Mouse (Mus musculus) adrenal gland, postnatal 25 days (tissue): ENCODE results near the gene Smtn. TPM values are rescaled to one million over a fixed set of nuclear protein-coding genes. Genes with fewer than 3 reads are reported as not detected.

Experiments used
- DNase-seq: peaks from one replicate; pipeline ENCODE4 v3.0.0; 2021; ENCODE audit warnings: mixed read lengths
- total RNA-seq: library from RNA; stranded (reverse); gene quantifications from 2 replicates; pipeline ENCODE4 v1.2.3, GENCODE M21; 2021

The Smtn gene
- total RNA-seq, 1 experiment from 2014 or later: 67.6 TPM

DNA sequence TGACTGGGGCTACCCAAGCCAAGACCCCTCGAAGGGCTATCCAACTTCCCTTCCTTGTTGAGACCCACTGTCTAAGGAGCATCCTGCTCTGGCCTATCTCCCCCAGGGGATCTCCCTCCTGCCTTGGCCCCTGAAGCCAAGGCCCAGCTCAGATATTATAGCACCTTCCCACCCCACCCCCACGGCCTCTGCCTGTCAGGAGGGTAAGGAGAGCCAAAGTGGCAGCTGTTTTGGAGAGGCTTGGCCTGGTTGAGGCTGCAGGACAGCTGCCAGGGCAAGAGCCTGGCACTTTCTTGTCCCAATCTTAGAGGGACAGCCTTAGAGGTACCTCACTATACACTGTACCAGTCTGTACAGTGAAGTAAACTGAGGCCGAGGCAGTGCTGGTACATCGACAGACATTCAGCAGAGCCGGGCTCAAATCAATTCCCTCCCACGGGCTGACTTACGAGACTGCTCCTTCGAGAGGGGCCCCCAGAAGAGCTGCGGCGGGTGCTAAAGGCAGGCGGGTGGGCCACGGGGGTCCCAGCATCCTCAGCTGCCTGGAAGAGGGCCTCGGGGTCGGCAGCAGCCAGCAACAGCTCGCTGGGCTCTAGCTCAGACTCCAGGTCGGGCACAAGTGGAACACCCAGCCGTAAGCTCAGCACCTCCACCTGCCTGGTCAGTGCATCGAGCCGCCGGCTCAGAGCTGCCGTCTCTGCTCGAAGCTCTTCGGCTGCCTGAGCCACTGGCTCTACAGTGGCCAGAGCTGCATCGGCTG lies 13.3 kb downstream of the Smtn start:
- no peak for DNase-seq

DNA sequence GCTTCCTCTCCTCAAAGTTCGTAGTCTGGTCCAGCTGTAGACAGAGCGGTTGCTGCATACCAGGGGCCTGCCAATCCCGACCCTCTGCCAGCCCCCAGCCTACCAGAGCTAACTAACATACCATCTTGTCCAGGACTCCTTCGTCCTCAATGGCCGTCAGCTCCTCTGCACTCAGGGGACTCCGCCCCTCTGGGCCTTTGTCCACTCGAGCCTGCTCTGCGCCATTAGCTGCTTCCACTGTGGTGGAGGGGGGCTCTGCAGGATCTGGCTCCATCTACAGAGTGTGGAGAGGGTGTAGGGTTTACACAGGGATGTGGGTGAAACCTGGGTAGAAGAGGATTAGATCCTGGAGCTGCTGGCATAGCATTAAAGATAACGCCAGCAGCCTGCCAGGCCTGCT lies 14.2 kb downstream of the Smtn start:
- no peak for DNase-seq

DNA sequence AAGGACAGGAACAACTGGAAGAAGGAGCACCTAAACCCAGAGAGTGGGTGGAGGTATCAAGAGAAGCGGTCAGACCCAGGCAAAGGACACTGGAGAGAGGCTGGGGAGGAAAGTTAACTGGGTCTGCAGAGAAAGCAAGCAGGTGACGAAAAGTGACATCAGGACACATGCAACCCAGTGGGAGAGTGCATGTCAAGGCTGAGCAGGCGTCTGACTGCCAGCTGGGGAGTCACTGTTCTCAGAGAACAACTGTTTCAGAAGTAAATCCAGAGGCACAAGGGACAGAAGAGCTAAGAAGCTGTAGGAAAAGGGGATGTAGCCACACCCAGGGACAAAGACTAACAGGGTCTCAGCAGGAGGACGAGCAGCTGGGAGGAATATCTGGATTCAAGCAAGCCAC lies 14.9 kb downstream of the Smtn start:
- no peak for DNase-seq

DNA sequence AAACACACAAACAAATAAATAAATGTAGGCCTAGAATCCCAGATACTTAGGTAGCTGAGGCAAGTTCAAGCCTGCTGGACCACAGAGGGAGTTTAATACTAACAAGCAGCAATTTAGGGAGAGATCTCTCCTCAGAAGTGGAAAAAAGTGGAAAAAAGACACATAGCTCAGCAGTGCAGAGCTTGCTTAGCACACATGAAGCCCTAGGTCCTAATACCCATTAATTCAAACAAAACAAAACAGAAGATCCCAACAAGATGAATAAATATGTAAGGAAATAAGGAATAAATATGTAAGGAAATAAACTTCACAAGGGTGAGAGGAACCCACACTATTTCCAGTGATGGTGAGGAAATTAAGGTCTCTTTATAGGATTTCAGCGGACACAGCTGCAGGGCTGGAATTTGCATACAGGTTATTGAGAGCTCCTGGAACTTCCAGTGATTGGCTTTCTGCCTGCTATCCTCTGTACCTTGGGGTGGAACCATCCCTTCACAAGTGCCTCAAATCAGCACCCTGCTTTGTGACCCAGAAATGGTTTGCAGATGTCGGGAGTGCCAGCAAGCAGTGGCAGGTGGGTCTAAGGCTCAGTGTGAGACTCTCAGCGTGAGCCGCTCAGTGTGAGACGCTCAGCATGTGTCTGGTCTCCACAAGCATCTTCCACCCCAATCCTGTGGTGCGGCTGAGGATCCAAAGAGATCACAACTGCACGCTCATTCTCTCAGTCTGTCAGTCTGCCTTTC lies 16.4 kb downstream of the Smtn start:
- no peak for DNase-seq

DNA sequence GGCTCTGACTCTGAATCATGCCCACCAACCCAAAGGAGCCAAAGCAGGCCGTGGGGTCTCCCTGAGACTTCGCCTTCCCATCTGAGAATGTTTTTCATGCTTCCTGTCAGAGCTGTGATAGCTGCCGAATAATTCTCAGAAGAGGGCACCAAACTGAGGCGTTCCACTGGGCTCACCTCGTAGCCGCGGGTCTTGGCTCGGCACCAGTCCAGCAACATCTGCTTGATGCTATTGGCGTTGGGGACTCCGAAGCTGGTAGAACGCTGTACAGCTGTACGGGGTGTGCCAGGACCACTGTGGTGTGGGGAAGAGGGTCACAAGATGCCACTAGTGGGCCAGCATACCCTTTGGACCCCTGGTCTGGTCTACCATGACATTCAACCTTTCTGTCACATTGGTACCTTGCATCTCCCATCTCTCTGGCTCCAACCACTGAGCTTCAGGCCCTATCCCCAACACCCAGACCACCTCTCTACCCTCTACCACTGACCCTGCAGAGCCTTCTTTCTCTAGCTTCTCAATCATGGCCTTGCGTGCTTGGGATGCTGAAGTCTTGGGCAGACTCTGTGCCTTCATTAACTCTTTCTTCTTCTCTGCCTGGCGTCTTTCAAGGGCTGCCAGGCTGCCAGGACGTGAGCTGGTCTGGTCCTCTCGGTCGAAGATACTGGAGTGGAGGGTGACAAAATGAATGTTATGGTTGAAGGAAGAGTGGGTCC lies 18.0 kb downstream of the Smtn start:
- no peak for DNase-seq

DNA sequence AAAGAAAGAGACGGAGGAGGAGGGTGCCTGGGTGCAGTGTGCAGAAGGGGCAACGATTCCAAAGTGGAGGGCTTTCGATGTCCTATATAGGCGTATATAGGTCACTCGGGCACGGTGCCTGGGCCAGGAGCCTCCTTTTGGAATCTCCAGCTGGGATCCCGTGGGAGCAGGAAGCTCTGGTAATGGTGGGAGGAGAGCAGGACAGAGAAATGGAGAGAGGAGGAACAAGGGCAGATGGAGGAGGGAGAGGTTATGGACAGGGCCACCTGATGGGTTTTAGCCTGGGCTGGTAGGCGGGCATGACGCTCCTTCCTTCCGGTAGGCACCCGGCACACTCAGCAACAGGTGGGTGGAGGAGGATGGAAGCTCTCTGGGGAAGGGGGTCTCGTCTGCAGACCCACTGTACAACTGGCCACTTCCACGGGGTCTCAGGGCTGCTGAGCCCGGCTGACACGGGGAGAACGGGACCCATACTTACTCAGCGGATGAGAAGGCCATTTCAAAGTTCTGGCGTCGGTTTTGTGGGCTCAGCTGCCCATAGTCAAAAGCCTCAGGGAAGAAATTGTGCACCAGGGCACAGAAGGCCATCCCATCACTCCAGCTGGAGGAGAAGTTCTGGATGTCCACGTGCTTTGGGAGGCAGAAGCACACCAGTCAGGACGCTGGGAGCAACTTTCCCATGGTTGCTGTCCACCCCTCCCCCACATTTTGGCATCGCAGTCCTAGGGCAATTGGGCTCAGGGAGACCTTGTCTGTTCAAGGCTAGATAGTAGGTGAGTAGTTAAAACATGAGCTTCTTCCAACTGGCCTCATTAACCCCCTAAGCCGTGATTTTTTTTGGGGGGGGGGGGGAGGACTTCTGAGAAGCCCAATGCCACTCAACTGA lies 18.8 kb downstream of the Smtn start:
- DNase-seq: no peak

DNA sequence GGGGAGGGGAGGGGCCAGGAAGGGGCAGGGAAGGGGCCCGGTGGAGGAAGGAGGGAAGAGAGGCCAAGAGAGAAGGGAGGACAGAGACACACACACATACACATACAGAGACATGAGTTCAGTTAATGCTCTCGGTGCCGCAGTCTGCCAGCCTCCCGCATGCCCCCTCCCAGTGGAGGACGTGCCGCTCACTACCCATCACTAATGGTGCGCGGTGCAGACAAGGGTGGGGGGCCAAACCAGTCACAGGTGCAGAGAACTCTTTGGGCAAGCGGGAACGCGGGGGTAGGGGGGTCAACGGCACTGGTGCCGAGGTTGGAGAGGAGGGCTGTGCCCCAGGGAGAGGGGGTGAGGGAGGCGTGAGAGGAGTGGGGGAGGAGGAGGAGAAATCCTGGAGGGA lies 19.5 kb downstream of the Smtn start:
- DNase-seq: no peak

DNA sequence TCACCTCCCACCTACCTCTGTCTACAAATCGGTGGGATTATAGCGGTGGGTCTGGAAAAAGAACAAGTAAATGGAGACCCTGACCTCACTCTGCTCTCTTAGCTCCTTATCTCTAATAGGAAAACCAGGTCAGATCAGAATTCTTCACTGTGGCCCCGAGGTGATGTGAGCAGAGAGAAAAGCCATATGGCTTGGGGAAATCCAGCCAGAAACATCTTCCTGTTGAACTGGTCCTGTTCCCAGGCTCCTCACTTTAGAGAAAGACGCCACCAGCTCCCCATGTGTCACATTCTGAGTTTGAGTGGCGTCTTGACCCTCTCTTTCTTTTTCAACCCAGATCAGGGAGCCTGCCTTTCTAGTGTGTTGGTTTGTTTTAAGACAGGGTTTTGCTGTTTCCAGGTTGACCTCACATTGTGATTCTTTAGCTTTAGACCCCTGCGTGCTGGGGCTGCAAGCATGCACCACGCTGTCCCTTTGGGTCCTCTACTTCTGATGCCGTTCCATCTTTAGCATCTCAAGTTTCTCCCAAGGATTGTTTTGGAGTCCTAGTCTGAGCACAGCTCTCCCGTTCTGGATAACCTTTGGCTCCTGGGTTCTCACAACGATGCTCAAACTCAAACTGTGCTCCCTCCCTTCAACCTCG lies 20.5 kb downstream of the Smtn start:
- DNase-seq: no peak

DNA sequence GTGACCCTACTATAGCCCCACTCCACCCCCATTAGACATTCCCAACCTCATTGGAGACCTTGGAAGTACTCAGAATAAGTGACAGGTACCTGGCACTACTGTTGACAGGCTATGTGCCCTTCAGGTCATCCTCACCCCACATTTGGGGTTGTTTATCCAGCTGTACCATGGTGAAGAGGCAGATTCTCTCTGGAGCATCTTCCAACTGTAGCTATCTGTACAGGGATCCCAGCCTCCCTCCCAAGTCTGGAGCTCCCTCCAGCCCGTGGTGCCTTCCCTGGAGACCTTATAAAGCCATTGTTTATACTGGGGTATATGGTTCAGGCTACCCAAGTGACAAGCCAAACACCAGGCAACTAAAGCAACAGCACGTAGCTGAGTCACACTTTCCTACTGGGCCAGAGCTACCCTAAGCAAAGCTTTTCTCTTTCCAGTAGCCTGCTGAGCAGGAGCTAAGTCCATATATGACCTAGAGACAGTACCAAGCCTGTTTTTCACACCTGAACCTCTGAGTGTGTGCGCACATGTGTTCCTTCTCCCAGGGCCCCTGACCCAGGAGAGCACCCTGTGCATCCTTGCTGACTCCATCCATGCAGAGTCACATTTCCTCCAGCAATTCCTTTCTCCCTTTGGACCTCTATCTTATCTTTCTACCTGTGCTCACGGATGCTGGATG lies 21.2 kb downstream of the Smtn start:
- DNase-seq: no peak

DNA sequence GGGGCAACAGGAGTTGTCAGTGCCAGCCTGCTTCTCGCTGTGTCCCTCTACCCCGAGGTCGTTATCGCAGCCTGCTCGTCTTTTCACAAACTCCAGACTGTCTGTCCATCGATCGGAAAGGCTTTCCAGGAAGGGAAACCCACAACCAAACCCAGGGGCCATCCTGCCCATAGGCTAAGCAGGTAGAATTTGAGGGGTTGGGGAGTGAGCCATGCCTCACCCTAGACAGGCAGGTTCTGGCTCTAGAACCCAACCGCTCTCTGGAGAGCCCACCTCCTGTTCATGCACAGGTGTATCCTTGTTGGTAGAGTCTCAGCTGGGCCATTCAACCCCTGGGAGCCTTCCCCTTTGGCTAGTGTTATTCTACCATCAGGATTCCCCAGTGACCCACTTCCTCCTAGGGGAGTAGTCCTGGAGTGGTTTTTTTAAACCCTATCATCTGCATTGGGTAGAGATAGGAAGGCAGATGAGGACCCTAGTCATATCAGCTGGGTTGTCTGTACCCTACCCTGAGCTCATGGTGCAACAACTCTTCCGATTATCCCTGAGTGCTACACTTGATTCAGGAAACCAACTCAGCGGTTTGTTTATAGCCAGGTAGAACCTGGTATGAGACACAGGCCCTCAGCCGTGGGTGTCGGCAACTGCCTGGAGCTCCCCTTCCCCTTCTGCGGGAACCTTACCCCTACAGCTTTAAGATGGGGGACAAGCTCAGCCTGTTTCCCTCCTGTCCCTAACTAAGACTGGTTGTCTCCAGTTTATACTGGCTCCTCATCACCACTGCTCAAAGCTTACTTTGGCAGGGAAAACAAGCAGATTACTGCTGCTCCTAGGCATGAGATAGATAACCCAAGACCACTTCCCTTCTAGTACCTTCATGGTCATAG lies 22.3 kb downstream of the Smtn start:
- no peak for DNase-seq

DNA sequence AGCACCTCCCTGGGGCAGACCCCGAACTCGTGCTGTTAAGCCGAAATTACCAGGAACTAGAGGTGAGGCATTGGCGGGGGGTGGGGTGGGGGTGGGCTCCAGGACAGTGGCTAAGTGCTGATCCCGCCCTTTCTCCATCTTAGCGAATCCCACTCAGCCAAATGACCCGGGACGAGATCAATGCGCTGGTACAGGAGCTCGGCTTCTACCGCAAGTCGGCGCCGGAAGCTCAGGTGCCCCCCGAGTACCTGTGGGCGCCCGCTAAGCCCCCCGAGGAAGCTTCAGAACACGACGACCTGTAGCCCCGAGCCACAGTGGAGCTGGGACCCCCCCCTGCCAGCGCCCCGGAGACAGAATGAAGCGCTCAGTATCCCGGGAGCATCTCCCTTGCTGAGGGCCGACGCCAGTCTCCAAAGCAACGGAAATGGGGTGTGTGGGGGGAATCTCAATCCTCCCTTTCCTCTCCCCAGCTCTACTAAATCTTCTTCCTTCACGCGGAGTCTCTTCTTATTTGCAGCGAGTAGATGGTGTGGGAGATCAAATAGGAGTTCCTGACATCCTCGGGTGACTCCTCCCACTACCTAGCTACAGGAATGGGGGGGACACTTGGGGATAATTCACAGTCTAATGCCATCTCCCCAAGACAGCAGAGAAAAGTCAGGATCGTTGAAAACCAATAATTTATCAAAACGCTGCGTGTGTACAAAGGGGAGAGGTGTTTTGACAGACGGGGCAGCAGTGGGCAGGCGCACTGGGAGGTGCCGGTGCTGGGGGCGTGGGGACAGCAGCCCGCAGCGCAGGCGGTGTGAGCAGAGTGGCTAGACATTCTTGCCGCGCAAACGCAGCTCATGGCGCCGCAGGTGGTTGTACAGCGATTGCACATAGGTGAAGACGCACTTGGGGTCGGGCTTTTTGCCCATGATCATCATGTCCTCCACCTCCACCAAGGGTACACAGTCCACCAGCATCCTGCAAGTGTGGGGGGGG lies 23.3 kb downstream of the Smtn start:
- no peak for DNase-seq

DNA sequence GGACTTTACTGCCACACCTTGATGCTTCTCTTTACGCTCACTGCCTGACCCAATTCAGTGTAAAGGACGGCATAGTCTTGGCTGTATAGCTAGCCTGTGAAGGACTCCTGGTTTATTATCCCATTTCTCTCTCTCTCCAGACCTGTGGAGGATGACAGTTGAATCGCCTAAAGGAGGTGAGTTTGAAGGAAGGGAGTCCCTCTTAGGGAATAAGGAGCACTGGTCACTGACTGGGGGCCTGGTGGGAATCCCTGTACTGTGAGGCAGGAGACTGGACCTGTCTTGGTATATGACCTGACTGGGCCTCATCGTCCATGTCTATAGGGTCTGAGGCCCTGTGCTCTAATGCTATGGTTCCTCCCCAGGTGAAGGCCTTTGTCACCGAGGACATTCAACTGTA lies 24.3 kb downstream of the Smtn start:
- no peak for DNase-seq

DNA sequence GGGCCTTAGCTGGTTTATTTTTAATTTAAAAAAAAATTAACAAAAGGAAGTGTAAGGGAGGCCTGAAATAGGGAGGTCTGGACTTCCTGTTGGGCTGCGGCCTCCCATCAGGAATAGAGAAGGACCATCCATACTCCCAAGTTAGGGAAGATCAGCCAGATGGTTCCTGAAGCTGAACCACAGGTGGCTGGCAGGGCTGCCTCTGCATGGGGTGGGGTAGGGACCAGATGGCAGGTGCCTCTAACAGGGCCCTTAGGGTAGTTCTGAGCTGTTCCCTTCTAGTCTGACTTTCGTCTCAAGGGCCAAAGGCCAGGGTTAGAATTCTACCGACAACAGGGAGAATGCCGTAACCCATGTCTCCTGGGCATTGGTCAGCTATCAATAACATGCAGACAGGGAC lies 24.8 kb downstream of the Smtn start:
- no peak for DNase-seq

DNA sequence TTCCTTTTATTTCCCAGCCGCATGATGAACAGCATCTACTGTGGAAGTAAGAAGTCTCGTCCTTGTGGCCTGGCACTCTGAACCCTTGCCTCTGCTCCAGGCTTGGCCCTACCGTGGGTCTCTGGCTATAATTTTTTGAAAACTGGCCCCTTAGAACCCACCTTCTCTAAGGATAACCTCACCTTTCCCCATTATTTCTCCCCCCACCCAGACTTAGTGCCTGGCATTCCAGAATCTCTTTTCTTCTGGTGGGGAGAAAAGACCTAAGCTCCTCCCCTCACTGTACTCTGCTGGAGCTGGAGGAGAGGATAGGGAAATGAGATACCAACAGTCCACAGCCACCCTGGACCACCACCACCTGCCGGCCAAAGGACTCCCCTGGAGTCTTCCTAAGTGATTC lies 25.2 kb downstream of the Smtn start:
- DNase-seq: no peak

DNA sequence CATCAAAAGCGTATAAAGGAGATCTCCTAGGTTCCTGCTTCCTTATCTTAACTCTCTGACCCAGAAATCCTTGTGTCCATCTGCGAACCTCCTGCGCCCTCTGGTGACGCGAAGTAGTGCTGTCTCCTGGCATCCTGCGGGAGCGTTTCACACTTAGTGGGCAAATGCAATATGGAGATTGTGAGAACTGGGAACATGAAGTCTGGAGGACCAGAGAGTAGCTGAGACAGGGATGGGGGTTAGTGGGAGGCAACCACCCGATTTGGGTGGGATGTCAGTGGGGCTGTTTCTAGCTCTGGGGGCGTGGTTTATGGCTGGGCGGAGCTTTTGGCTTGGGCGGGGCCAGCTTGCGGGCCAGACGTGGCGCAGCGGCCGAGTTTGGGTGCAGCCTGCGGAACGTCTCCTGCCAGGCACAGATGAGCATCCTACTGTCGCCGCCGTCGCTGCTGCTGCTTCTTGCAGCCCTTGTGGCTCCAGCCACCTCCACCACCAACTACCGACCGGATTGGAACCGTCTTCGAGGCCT lies 25.8 kb downstream of the Smtn start, which contains the start of gene Selenom:
TSS of gene Selenom (plus strand) at position 156 of the 526 bp plus-strand sequence.
- peak; percentile 84 for DNase-seq

DNA sequence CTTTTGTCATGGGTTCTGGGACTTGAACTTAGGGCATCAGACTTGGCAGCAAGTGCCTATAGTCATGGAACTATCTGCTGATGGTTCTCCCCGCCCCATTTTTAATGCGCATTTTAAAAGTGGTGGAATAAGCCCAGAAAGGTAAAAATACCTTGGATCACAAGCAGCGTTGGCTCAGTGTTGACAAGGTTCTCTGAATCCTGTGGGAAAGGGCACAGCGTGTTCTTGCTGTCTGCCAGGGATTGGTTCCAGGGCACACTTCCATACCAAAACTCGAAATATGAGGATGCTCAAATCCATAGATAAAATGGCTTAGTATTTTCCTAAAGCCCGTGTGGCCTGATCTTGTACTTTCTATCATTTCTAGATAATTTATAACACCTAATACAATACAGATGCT lies 27.1 kb downstream of the Smtn start:
- DNase-seq: no peak

DNA sequence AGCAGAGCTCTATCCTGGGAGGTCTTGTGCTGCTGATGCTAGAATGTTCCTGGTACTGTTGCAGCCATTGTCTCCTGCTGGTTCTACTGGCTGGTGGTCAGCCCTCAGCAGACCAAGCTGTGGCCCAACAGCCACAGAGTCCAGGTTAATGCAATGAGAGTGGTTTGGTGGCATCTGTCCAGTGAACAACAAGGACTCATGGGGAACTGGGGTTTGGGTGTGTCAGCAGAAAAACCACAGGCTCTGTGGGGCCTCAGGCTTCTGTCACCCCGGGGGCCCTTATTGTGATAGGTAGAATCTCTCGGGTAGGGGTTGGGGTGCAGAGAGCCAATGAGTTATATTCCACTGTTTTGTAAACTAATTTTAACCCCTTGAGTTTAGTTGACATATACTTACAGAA lies 30.1 kb downstream of the Smtn start:
- DNase-seq: no peak
